Mouse (Mus musculus) cortical plate, adult 2 months (tissue): ENCODE measurements around the gene Olfr726.

Experiments used
- CTCF ChIP-seq: fragments of 200-500 bp; IDR thresholded peaks from 2 replicates; pipeline ENCODE4 v1.5.1; 2011; ENCODE audit warnings: mild to moderate bottlenecking, control low read depth, low read length; ENCODE audit not compliant: insufficient read depth; ENCODE audit errors: extremely low read depth
- POLR2A ChIP-seq: fragments of 200-500 bp; IDR thresholded peaks from 2 replicates; pipeline ENCODE4 v1.6.1; 2011; ENCODE audit warnings: mild to moderate bottlenecking, low read length, control low read depth; ENCODE audit not compliant: insufficient read depth; ENCODE audit errors: extremely low read depth

DNA sequence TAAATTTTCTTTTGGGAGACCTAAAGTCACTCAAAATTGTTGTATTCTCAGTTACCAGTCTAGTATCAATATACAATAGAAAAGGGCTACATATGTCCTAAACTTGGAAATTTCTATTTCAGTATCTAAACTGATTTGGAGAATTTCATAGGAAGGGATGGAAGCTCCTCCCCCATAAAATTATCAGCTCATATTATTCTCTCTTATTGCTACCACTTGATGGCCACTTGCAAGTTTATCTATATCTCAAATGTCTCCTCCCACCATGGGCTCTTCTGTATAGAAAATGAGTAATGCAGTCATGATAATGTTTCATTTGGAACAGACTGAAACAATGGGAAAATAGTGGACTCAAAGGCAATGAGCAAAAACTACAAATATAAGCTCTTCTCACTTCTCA lies 50.5 kb downstream of the Olfr726 start, which contains the start of gene Olfr725:
- no peak for TF ChIP-seq CTCF
- no peak for TF ChIP-seq POLR2A
